ENCODE assay signal across 20 mouse cellular contexts in genomic region chr13:89493678-89494077, GRCm38 (mm10). TPM values are rescaled to one million over a fixed set of nuclear protein-coding genes. Genes with fewer than 3 reads are reported as not detected.
"Had no signal": no experiment of that assay in that cellular context is flagged by ENCODE, and none has a peak within 500 bp of the region (broad histone marks: within the 10 kb centered on the region; RNA-seq: fewer than 3 reads in every experiment).

No protein-coding gene starts in this region.

- H3K27ac ChIP-seq: lung, embryonic 15.5 days; macrophage; midbrain, embryonic 13.5 days; midbrain, embryonic 15.5 days; neural tube, embryonic 12.5 days; stomach, embryonic 15.5 days; stomach, postnatal 0 days had no signal

- H3K4me2 ChIP-seq: lung, embryonic 15.5 days; midbrain, embryonic 11.5 days; midbrain, embryonic 13.5 days; midbrain, embryonic 15.5 days; neural tube, embryonic 12.5 days; stomach, embryonic 15.5 days had no signal

- DNase-seq: liver, postnatal 0 days; lung, adult 2 months; lung, postnatal 14 days; lung, postnatal 36 days; right cerebral cortex, postnatal 14 days; thymus, adult 2 months; thymus, postnatal 36 days had no signal

- H3K36me3 ChIP-seq: lung, embryonic 15.5 days; midbrain, embryonic 13.5 days; midbrain, embryonic 15.5 days; neural tube, embryonic 12.5 days; stomach, embryonic 15.5 days had no signal

- H3K4me3 ChIP-seq: lung, embryonic 15.5 days; megakaryocyte, embryonic 14.5 days; midbrain, embryonic 13.5 days; midbrain, embryonic 15.5 days; neural tube, embryonic 12.5 days; stomach, embryonic 15.5 days had no signal

- ATAC-seq: liver, postnatal 0 days; lung, postnatal 0 days; midbrain, embryonic 13.5 days; midbrain, embryonic 15.5 days had no signal

- H3K4me1 ChIP-seq: lung, embryonic 15.5 days; midbrain, embryonic 13.5 days; midbrain, embryonic 15.5 days; neural tube, embryonic 12.5 days; stomach, embryonic 15.5 days had no signal

- H3K9ac ChIP-seq: liver, postnatal 0 days; lung, embryonic 15.5 days; midbrain, embryonic 13.5 days; midbrain, embryonic 15.5 days; neural tube, embryonic 12.5 days; stomach, embryonic 15.5 days had no signal

- H3K9me3 ChIP-seq: lung, embryonic 15.5 days; megakaryocyte, embryonic 14.5 days; midbrain, embryonic 13.5 days; midbrain, embryonic 15.5 days; neural tube, embryonic 12.5 days; stomach, embryonic 15.5 days had no signal

- H3K27me3 ChIP-seq: lung, embryonic 15.5 days; megakaryocyte, embryonic 14.5 days; midbrain, embryonic 13.5 days; midbrain, embryonic 15.5 days; neural tube, embryonic 12.5 days; stomach, embryonic 15.5 days had no signal

RNA-seq across cellular contexts. Expression of gene Hapln1, which starts 45.9 kb away (rescaled TPM):
- total RNA-seq: monocyte, adult 5-6 weeks; neutrophil, adult 5-6 weeks had no signal
- polyA plus RNA-seq: macrophage; spleen, adult 2 months had no signal
